Mouse (Mus musculus) cortical plate, adult 2 months (tissue): ENCODE measurements around the gene Sult1d1.

Source experiments
- CTCF ChIP-seq: fragments of 200-500 bp; IDR thresholded peaks from 2 replicates; pipeline ENCODE4 v1.5.1; 2011; ENCODE audit warnings: mild to moderate bottlenecking, control low read depth, low read length; ENCODE audit not compliant: insufficient read depth; ENCODE audit errors: extremely low read depth
- POLR2A ChIP-seq: fragments of 200-500 bp; IDR thresholded peaks from 2 replicates; pipeline ENCODE4 v1.6.1; 2011; ENCODE audit warnings: mild to moderate bottlenecking, low read length, control low read depth; ENCODE audit not compliant: insufficient read depth; ENCODE audit errors: extremely low read depth

DNA sequence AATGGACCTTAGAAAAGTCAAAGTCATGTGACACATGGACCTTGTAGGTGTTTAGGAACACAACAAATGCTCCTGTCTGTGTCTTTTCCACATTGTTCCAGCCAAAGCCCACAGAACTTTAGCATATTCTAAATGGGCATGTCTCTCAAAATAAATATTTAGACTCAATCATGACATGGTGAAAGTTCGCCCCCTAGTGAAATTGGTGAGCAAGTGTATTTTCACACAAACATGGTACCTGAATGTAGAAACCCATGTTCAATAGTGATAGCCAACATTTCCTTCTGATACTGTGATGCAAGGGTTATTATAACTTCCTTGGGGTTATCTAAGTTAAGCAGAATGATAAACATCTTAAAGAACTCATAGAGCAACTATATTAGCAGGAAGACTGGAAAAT lies 17.9 kb downstream of the Sult1d1 start:
- TF ChIP-seq CTCF (no peak), POLR2A (no peak)
